Mouse (Mus musculus): ENCODE data around the gene Atad3a. TPM values are rescaled to one million over a fixed set of nuclear protein-coding genes. Genes with fewer than 3 reads are reported as not detected.

Atad3a gene
- total RNA-seq, 2 experiments from 2014 or later: 51.8 to 54.0 TPM

GRCm38 (mm10) chr4:155694111-155694481 is 66.8 kb downstream of the Atad3a start, which contains the start of gene Fndc10:
Gene Fndc10 (plus strand): TSS chr4:155694342.
- peak; percentile 69 to 70 for DNase-seq

DNA sequence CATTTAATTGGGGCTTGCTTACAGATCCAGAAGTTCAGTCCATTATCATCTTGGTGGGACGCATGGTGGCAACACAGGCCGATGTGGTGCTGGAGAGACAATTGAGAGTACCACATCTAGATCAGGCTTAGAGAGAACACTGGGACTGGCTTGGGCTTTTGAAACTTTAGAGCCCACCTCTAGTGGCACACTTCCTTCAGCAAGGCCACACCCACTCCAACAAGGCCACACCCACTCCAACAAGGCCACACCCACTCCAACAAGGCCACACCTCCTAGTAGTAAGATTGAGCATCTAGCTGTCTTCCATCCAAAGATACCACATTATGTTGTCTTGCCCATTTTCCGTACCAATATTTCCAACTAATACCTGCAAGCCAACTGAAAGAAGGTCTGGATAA is 68.5 kb downstream of the Atad3a start:
- DNase-seq: no peak

Small RNA genes lying within 50 kb of the gene (microRNA-seq; reads per million reads assigned to microRNA genes)
- 0 reads per million in 2 experiments for gene Gm27743

Other genes starting within 250 kb of the Atad3a start
- 10 to 100 TPM; 65.8 to 71.5 TPM for gene Nadk, start 198.7 kb downstream of the Atad3a start, total RNA-seq (2021)
- 10 to 100 TPM; 40.1 to 41.0 TPM for gene Slc35e2, start 159.7 kb downstream of the Atad3a start, total RNA-seq (2021)
- 10 to 100 TPM; 43.6 to 46.8 TPM for gene Cdk11b, start 136.2 kb downstream of the Atad3a start, total RNA-seq (2021)
- gene Gm10563, start 115.7 kb downstream of the Atad3a start, total RNA-seq (2021): not detected
- gene Mmp23, start 107.7 kb downstream of the Atad3a start, total RNA-seq (2021): 1 to 10 TPM; 3.9 to 6.4 TPM
- 100 to 1,000 TPM in 1 of 2 experiments, 10 to 100 TPM in 1; 96.8 to 109 TPM for gene Mib2, start 91.9 kb downstream of the Atad3a start, total RNA-seq (2021)
- gene Fndc10, start 66.8 kb downstream of the Atad3a start, total RNA-seq (2021): 10 to 100 TPM; 21.8 to 23.0 TPM
- gene Ssu72, start 56.3 kb downstream of the Atad3a start, total RNA-seq (2021): 10 to 100 TPM; 78.3 to 82.6 TPM
- gene Tmem240, start 26.3 kb downstream of the Atad3a start, total RNA-seq (2021): 10 to 100 TPM; 34.7 to 35.1 TPM
- gene Vwa1, start 13.6 kb upstream of the Atad3a start, total RNA-seq (2021): 10 to 100 TPM; 10.5 to 11.3 TPM
- 10 to 100 TPM; 29.6 to 31.8 TPM for gene Tmem88b, start 24.8 kb upstream of the Atad3a start, total RNA-seq (2021)
- gene Ankrd65, start 29.3 kb upstream of the Atad3a start, total RNA-seq (2021): not detected
- gene Mrpl20, start 41.8 kb upstream of the Atad3a start, total RNA-seq (2021): 10 to 100 TPM; 83.0 to 87.4 TPM
- gene Ccnl2, start 51.4 kb upstream of the Atad3a start, total RNA-seq (2021): 100 to 1,000 TPM in 1 of 2 experiments, 10 to 100 TPM in 1; 87.0 to 106 TPM
- gene Aurkaip1, start 70.2 kb upstream of the Atad3a start, total RNA-seq (2021): 10 to 100 TPM; 88.4 to 98.2 TPM
- gene Mxra8, start 78.6 kb upstream of the Atad3a start, total RNA-seq (2021): 1 to 10 TPM; 5.6 to 8.1 TPM
- gene Dvl1, start 86.3 kb upstream of the Atad3a start, total RNA-seq (2021): 10 to 100 TPM; 75.6 to 76.6 TPM
- under 1 TPM; 0.15 to 0.48 TPM for gene Tas1r3, start 102.3 kb upstream of the Atad3a start, total RNA-seq (2021)
- gene Cptp, start 108.3 kb upstream of the Atad3a start, total RNA-seq (2021): 10 to 100 TPM; 24.5 to 24.9 TPM
- gene Ints11, start 108.5 kb upstream of the Atad3a start, total RNA-seq (2021): 10 to 100 TPM; 35.7 to 36.9 TPM
- 10 to 100 TPM; 56.8 to 59.9 TPM for gene Pusl1, start 130.7 kb upstream of the Atad3a start, total RNA-seq (2021)
- 100 to 1,000 TPM; 109 to 128 TPM for gene Acap3, start 130.7 kb upstream of the Atad3a start, total RNA-seq (2021)
- 10 to 100 TPM; 66.2 to 74.1 TPM for gene Ube2j2, start 182.7 kb upstream of the Atad3a start, total RNA-seq (2021)
- 10 to 100 TPM; 12.7 to 18.6 TPM for gene C1qtnf12, start 201.2 kb upstream of the Atad3a start, total RNA-seq (2021)
- gene B3galt6, start 231.6 kb upstream of the Atad3a start, total RNA-seq (2021): 10 to 100 TPM in 1 of 2 experiments, 1 to 10 TPM in 1; 9.7 to 10.6 TPM
- 100 to 1,000 TPM; 178 to 190 TPM for gene Sdf4, start 231.8 kb upstream of the Atad3a start, total RNA-seq (2021)